Mouse (Mus musculus): ENCODE measurements at regions not wholly inside any gene's neighbourhood (a gene's known extent, or its start where the extent isn't known, plus 50 kb on each side); places are given as distances from the start of the nearest gene placed in this dataset.

GRCm38 (mm10) chr10:17561977-17562376 lies 161.0 kb upstream of the Cited2 start:
- H3K27me3 ChIP-seq = no peaks in the 10 kb centered on the region
- H3K4me3 ChIP-seq = no peak overlapping the region
- ATAC-seq (ENCODE audit: insufficient number of reproducible peaks, insufficient read depth, low FRiP score, low TSS enrichment) = no peak
- H3K9ac ChIP-seq = no peak overlapping the region
- H3K27ac ChIP-seq = no peak overlapping the region
- no peaks in the 10 kb centered on the region for H3K9me3 ChIP-seq
- H3K36me3 ChIP-seq = no peaks in the 10 kb centered on the region
- H3K4me2 ChIP-seq (replicated peaks) = no peak overlapping the region
- peaks cover 9% of the 10 kb centered on the region; the same call in 1 of the 2 replicates for H3K4me1 ChIP-seq
- WGBS = 81% methylated on average over 5 of the region's 5 CpGs

GRCm38 (mm10) chr10:17562410-17563350 lies 160.3 kb upstream of the Cited2 start:
- no peak overlapping the region for H3K4me3 ChIP-seq
- no peak for ATAC-seq (ENCODE audit: insufficient number of reproducible peaks, insufficient read depth, low FRiP score, low TSS enrichment)
- H3K4me2 ChIP-seq (replicated peaks) = no peak overlapping the region
- H3K9me3 ChIP-seq = no peaks in the 10 kb centered on the region
- peaks cover 9% of the 10 kb centered on the region; the same call in 1 of the 2 replicates for H3K4me1 ChIP-seq
- H3K27ac ChIP-seq = no peak overlapping the region
- no peaks in the 10 kb centered on the region for H3K27me3 ChIP-seq
- 70% methylated on average over 7 of the region's 7 CpGs for WGBS
- H3K36me3 ChIP-seq = no peaks in the 10 kb centered on the region
- H3K9ac ChIP-seq = no peak overlapping the region

GRCm38 (mm10) chr10:17563351-17563749 lies 159.7 kb upstream of the Cited2 start:
- 61% methylated on average over 4 of the region's 4 CpGs for WGBS

GRCm38 (mm10) chr10:17564895-17565620 lies 158.0 kb upstream of the Cited2 start:
- no peak overlapping the region for H3K9ac ChIP-seq
- WGBS = 64% methylated on average over 6 of the region's 6 CpGs
- no peaks in the 10 kb centered on the region for H3K9me3 ChIP-seq
- no peak for ATAC-seq (ENCODE audit: insufficient number of reproducible peaks, insufficient read depth, low FRiP score, low TSS enrichment)
- H3K4me1 ChIP-seq = peaks cover 9% of the 10 kb centered on the region; the same call in 1 of the 2 replicates
- H3K4me2 ChIP-seq (replicated peaks) = no peak overlapping the region
- no peak overlapping the region for H3K27ac ChIP-seq
- no peaks in the 10 kb centered on the region for H3K27me3 ChIP-seq
- H3K4me3 ChIP-seq = no peak overlapping the region
- no peaks in the 10 kb centered on the region for H3K36me3 ChIP-seq

More at GRCm38 (mm10) chr10:17563351-17563749, 159.7 kb upstream of the Cited2 start:
- H3K4me3 ChIP-seq = no peak overlapping the region
- H3K27me3 ChIP-seq = no peaks in the 10 kb centered on the region
- H3K9ac ChIP-seq = no peak overlapping the region
- H3K9me3 ChIP-seq = no peaks in the 10 kb centered on the region
- H3K4me2 ChIP-seq (replicated peaks) = no peak overlapping the region
- H3K4me1 ChIP-seq = peaks cover 9% of the 10 kb centered on the region; the same call in 1 of the 2 replicates
- ATAC-seq (ENCODE audit: insufficient number of reproducible peaks, insufficient read depth, low FRiP score, low TSS enrichment) = no peak
- H3K36me3 ChIP-seq = no peaks in the 10 kb centered on the region
- no peak overlapping the region for H3K27ac ChIP-seq

- 83% methylated on average over 5 of the region's 5 CpGs for WGBS
- no peak overlapping the region for H3K4me3 ChIP-seq
- no peak for ATAC-seq (ENCODE audit: insufficient number of reproducible peaks, insufficient read depth, low FRiP score, low TSS enrichment)
- no peak overlapping the region for H3K9ac ChIP-seq
- no peak overlapping the region for H3K4me2 ChIP-seq (replicated peaks)
- no peak overlapping the region for H3K27ac ChIP-seq
- no peaks in the 10 kb centered on the region for H3K9me3 ChIP-seq
- H3K4me1 ChIP-seq = peaks cover 5% of the 10 kb centered on the region; the same call in 1 of the 2 replicates
- H3K36me3 ChIP-seq = no peaks in the 10 kb centered on the region
- H3K27me3 ChIP-seq = no peaks in the 10 kb centered on the region
Measured at GRCm38 (mm10) chr10:17566975-17567374, 156.0 kb upstream of the Cited2 start.

- Histone ChIP-seq H3K36me3 (no peaks in the 10 kb centered on the region), H3K4me3 (no peak overlapping the region), H3K27me3 (no peaks in the 10 kb centered on the region), H3K9me3 (no peaks in the 10 kb centered on the region), H3K27ac (no peak overlapping the region), H3K4me1 (peaks cover 5% of the 10 kb centered on the region; the same call in 1 of the 2 replicates), H3K9ac (no peak overlapping the region), H3K4me2 (replicated peaks) (no peak overlapping the region)
- ATAC-seq (ENCODE audit: insufficient number of reproducible peaks, insufficient read depth, low FRiP score, low TSS enrichment) = no peak
- WGBS = 90% methylated on average over 3 of the region's 3 CpGs
Measured at GRCm38 (mm10) chr10:17567631-17568030, 155.4 kb upstream of the Cited2 start.

GRCm38 (mm10) chr10:17569577-17570113 lies 153.4 kb upstream of the Cited2 start:
- ATAC-seq (ENCODE audit: insufficient number of reproducible peaks, insufficient read depth, low FRiP score, low TSS enrichment) = no peak
- WGBS = 93% methylated on average over 6 of the region's 6 CpGs
- Histone ChIP-seq H3K9ac (no peak overlapping the region), H3K36me3 (no peaks in the 10 kb centered on the region), H3K4me3 (no peak overlapping the region), H3K4me1 (no peaks in the 10 kb centered on the region), H3K27me3 (no peaks in the 10 kb centered on the region), H3K9me3 (no peaks in the 10 kb centered on the region), H3K4me2 (replicated peaks) (no peak overlapping the region), H3K27ac (no peak overlapping the region)

- Histone ChIP-seq H3K36me3 (no peaks in the 10 kb centered on the region), H3K9me3 (no peaks in the 10 kb centered on the region), H3K27ac (no peak overlapping the region), H3K4me2 (replicated peaks) (no peak overlapping the region), H3K9ac (no peak overlapping the region), H3K4me1 (peaks cover 7% of the 10 kb centered on the region; the same call in 1 of the 2 replicates), H3K27me3 (no peaks in the 10 kb centered on the region), H3K4me3 (no peak overlapping the region)
- ATAC-seq (ENCODE audit: insufficient number of reproducible peaks, insufficient read depth, low FRiP score, low TSS enrichment) = no peak
- 32% methylated on average over 3 of the region's 3 CpGs for WGBS
Measured at GRCm38 (mm10) chr10:17574894-17575293, 148.1 kb upstream of the Cited2 start.

- H3K9me3 ChIP-seq = no peaks in the 10 kb centered on the region
- ATAC-seq (ENCODE audit: insufficient number of reproducible peaks, insufficient read depth, low FRiP score, low TSS enrichment) = no peak
- no peaks in the 10 kb centered on the region for H3K36me3 ChIP-seq
- 50% methylated on average over 10 of the region's 10 CpGs for WGBS
- H3K27me3 ChIP-seq = no peaks in the 10 kb centered on the region
- no peak overlapping the region for H3K4me3 ChIP-seq
- peaks cover 7% of the 10 kb centered on the region; the same call in 1 of the 2 replicates for H3K4me1 ChIP-seq
- no peak overlapping the region for H3K27ac ChIP-seq
- no peak overlapping the region for H3K4me2 ChIP-seq (replicated peaks)
- no peak overlapping the region for H3K9ac ChIP-seq
Measured at GRCm38 (mm10) chr10:17575448-17576332, 147.3 kb upstream of the Cited2 start.

GRCm38 (mm10) chr10:17576333-17576750 lies 146.7 kb upstream of the Cited2 start:
- Histone ChIP-seq H3K4me2 (replicated peaks) (no peak overlapping the region), H3K27ac (no peak overlapping the region)

GRCm38 (mm10) chr10:17579463-17579862 lies 143.6 kb upstream of the Cited2 start:
- 83% methylated on average over 2 of the region's 2 CpGs for WGBS
- Histone ChIP-seq H3K9ac (no peak overlapping the region), H3K9me3 (no peaks in the 10 kb centered on the region), H3K27ac (no peak overlapping the region), H3K4me2 (replicated peaks) (no peak overlapping the region), H3K27me3 (no peaks in the 10 kb centered on the region), H3K4me3 (no peak overlapping the region), H3K36me3 (no peaks in the 10 kb centered on the region), H3K4me1 (peaks cover 7% of the 10 kb centered on the region; the same call in 1 of the 2 replicates)
- no peak for ATAC-seq (ENCODE audit: insufficient number of reproducible peaks, insufficient read depth, low FRiP score, low TSS enrichment)

More at GRCm38 (mm10) chr10:17576333-17576750, 146.7 kb upstream of the Cited2 start:
- Histone ChIP-seq H3K4me1 (peaks cover 7% of the 10 kb centered on the region; the same call in 1 of the 2 replicates), H3K27me3 (no peaks in the 10 kb centered on the region), H3K9me3 (no peaks in the 10 kb centered on the region), H3K4me3 (no peak overlapping the region), H3K9ac (no peak overlapping the region), H3K36me3 (no peaks in the 10 kb centered on the region)
- no peak for ATAC-seq (ENCODE audit: insufficient number of reproducible peaks, insufficient read depth, low FRiP score, low TSS enrichment)
